Mouse (Mus musculus): ENCODE data around the gene Cep41. TPM values are rescaled to one million over a fixed set of nuclear protein-coding genes. Genes with fewer than 3 reads are reported as not detected.
A peak's percentile ranks its signal among the peaks of the same experiment; 100 is the strongest.

Cep41 gene
- polyA plus RNA-seq, 1 experiment: 16.1 TPM

DNA sequence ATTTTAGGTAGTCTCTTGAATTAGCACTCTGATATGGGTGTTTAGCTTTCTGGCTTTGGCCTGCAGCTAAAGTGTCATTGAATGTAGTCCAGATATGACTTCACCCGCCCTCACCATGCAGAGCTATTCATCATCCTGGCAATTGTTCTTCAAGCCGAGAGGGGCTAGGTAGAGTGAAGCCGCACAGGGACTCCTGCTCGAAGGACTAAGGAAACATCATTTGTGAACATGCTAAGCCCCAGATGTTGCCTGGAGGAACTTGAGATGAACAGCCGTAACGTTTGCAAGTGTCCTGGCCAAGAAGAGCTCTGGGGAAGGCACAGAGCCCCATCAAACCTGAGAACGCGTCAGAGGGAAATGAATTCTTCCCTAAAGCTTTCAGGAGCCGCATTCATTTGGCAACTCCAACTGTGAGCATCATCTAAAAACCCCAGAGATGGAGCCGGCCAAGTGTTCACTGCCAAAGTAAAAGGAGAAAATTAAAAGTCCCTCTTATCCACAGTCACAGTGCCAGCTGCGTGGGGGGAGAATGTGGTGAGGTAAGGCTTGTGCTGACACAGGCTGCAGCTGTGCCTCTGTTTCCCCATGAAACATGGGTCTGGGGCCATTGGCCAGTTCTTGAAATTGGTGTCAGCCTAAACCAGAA lies 43.8 kb downstream of the Cep41 start:
- peak; percentile 65 for DNase-seq (ENCODE audit: low read depth)
- TF ChIP-seq CTCF (IDR thresholded peaks at IDR 0.05; ENCODE audit: borderline replicate concordance, extremely low read depth, insufficient read depth, insufficient read length) (no peak), POLR2A (IDR thresholded peaks at IDR 0.05; ENCODE audit: borderline replicate concordance, extremely low read depth, insufficient read depth, insufficient read length, poor library complexity, severe bottlenecking) (no peak)

GRCm38 (mm10) chr6:30645379-30645778 lies 48.2 kb downstream of the Cep41 start:
- no peak for TF ChIP-seq POLR2A (IDR thresholded peaks at IDR 0.05; ENCODE audit: borderline replicate concordance, extremely low read depth, insufficient read depth, insufficient read length, poor library complexity, severe bottlenecking)
- TF ChIP-seq CTCF (IDR thresholded peaks at IDR 0.05; ENCODE audit: borderline replicate concordance, extremely low read depth, insufficient read depth, insufficient read length): no peak
- DNase-seq (ENCODE audit: low read depth): no peak

GRCm38 (mm10) chr6:30644462-30644861 lies 49.1 kb downstream of the Cep41 start:
- DNase-seq (ENCODE audit: low read depth): no peak

GRCm38 (mm10) chr6:30643694-30644460 lies 49.7 kb downstream of the Cep41 start:
- no peak for TF ChIP-seq CTCF (IDR thresholded peaks at IDR 0.05; ENCODE audit: borderline replicate concordance, extremely low read depth, insufficient read depth, insufficient read length)
- TF ChIP-seq POLR2A (IDR thresholded peaks at IDR 0.05; ENCODE audit: borderline replicate concordance, extremely low read depth, insufficient read depth, insufficient read length, poor library complexity, severe bottlenecking): no peak
- no peak for DNase-seq (ENCODE audit: low read depth)

More at GRCm38 (mm10) chr6:30644462-30644861, 49.1 kb downstream of the Cep41 start:
- no peak for TF ChIP-seq POLR2A (IDR thresholded peaks at IDR 0.05; ENCODE audit: borderline replicate concordance, extremely low read depth, insufficient read depth, insufficient read length, poor library complexity, severe bottlenecking)
- TF ChIP-seq CTCF (IDR thresholded peaks at IDR 0.05; ENCODE audit: borderline replicate concordance, extremely low read depth, insufficient read depth, insufficient read length): no peak

DNA sequence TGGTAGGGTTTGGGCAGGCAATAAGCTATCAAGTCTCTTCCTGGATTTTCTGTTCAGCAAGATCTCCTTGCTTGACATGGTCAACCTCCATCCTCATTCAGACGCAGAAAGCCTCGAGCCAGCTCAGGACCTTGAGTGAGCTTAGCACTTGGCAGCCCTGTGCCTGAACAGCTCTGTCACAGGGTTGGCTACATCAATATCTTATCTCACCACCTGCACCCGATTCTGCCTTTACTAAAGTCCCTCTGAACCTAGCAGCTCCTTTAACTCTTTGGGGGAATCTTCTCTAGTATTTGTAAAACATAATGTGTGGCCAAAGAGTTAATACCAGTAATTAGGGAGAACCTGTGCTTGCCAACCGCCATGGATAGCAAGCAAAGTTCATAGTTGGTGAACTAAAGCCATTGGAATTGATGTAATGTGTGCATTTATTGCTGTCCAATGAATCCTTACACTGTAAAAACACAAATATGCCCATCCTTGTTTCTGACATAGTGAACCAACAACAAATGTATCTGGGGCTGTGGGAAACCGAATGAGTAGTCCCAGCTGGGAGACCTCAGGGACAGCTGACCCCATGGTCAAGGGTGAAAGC lies 54.8 kb downstream of the Cep41 start, which contains the start of gene Cpa1:
Cpa1 (plus strand) TSS at position 545 of the 595 bp plus-strand sequence.
- TF ChIP-seq POLR2A (IDR thresholded peaks at IDR 0.05; ENCODE audit: borderline replicate concordance, extremely low read depth, insufficient read depth, insufficient read length, poor library complexity, severe bottlenecking): no peak
- no peak for DNase-seq (ENCODE audit: low read depth)

DNA sequence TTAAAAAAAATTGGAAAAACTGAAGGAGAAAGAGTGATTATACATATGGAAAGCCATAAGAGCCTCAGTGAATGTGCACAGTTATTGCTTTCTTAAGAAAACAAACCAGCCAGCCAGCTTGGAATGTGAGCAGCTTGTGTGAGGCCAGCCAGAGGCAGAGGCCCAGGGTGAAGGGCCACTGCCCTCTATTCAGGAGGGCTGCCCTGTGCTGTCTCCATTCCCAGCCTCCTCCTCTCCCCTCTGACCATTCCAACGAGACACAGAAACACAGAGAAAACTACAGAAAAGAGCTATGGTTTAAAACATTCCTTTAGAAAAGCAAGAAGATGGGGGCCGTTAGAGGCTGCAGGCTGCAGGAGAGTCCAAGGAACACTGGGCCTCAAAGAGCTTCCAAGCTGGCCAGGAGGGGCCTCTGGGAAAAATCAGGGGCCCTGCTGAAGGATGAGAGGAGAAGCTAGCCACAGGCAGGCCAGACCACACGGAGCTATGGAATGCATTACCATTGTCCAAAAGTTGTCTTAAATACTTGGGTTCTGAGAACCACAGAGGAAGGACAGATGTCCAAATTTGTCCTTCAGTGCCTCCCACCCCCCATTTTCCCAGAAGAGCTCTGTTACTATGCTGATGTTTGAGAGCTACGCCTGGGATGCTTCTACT lies 57.2 kb downstream of the Cep41 start:
- no peak for DNase-seq (ENCODE audit: low read depth)
- TF ChIP-seq POLR2A (IDR thresholded peaks at IDR 0.05; ENCODE audit: borderline replicate concordance, extremely low read depth, insufficient read depth, insufficient read length, poor library complexity, severe bottlenecking): no peak
- TF ChIP-seq CTCF (IDR thresholded peaks at IDR 0.05; ENCODE audit: borderline replicate concordance, extremely low read depth, insufficient read depth, insufficient read length): no peak

DNA sequence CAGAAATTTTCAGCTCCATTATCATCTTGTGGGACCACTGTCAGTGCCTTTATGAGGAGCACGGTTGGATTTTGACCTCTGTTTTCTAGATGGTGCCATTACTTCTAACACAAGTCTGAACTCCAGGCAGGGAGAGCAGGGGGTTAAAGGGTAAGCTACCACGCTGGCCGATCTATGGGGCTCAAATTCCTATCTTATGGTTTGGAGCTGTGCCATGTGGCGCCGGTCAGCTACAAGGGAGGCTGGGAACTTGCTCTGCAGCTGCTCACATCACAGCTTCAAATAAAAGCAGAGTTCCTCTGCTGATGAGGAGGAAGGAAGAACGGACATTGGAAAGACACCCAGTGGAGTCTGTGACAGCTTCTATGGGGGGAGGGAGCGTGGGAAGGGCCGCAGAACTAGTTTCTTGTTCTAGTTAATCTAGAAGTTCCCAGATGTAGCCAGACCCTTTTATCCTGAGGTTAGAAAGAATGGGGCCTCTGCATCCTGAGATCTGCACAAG lies 58.1 kb downstream of the Cep41 start:
- no peak for DNase-seq (ENCODE audit: low read depth)
- TF ChIP-seq CTCF (IDR thresholded peaks at IDR 0.05; ENCODE audit: borderline replicate concordance, extremely low read depth, insufficient read depth, insufficient read length) (no peak), POLR2A (IDR thresholded peaks at IDR 0.05; ENCODE audit: borderline replicate concordance, extremely low read depth, insufficient read depth, insufficient read length, poor library complexity, severe bottlenecking) (no peak)

DNA sequence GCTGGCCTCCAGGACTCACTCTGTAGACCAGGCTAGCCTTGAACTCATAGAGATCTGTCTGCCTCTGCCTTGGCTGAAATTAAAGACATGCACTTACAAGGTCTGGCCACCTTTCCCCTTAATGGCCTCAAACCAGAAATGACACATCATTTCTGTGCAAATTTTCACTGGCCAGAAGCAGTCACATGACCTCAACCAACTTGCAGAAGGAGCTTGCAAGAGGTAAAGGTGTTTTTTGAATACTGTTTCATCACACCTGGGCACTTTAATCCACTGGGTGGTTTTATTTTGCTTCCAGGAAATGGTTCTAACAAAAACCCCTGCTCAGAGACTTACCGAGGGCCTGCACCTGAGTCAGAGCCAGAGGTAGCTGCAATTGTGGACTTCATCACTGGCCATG lies 63.6 kb downstream of the Cep41 start:
- TF ChIP-seq POLR2A (IDR thresholded peaks at IDR 0.05; ENCODE audit: borderline replicate concordance, extremely low read depth, insufficient read depth, insufficient read length, poor library complexity, severe bottlenecking): no peak
- no peak for TF ChIP-seq CTCF (IDR thresholded peaks at IDR 0.05; ENCODE audit: borderline replicate concordance, extremely low read depth, insufficient read depth, insufficient read length)
- DNase-seq (ENCODE audit: low read depth): no peak

DNA sequence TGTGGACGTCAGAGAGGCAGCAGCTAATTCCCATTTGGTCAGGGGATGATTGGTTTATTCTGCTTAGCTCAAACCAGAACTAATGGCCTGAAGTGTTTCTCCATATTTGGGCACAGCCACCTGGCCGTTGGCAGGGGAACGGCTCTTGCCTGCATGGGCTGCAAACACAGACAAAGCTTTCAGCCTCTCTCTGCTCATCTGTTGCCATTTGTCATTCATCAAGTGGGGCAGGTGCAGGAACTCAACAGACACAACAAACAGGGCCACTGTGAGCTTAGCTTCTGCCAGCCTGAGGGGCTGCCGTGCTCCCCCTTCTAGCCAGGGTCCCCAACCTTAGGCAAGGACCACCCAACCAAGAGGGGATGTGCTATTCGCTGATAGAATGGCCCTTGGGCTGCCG lies 65.4 kb downstream of the Cep41 start:
- peak; percentile 88 for DNase-seq (ENCODE audit: low read depth)
- TF ChIP-seq CTCF (IDR thresholded peaks at IDR 0.05; ENCODE audit: borderline replicate concordance, extremely low read depth, insufficient read depth, insufficient read length): no peak
- no peak for TF ChIP-seq POLR2A (IDR thresholded peaks at IDR 0.05; ENCODE audit: borderline replicate concordance, extremely low read depth, insufficient read depth, insufficient read length, poor library complexity, severe bottlenecking)

- DNase-seq (ENCODE audit: low read depth): no peak
- TF ChIP-seq CTCF (IDR thresholded peaks at IDR 0.05; ENCODE audit: borderline replicate concordance, extremely low read depth, insufficient read depth, insufficient read length): no peak
- no peak for TF ChIP-seq POLR2A (IDR thresholded peaks at IDR 0.05; ENCODE audit: borderline replicate concordance, extremely low read depth, insufficient read depth, insufficient read length, poor library complexity, severe bottlenecking)
These were observed 68.8 kb downstream of the Cep41 start for GRCm38 (mm10) chr6:30624763-30625162.

GRCm38 (mm10) chr6:30621986-30622389 lies 71.6 kb downstream of the Cep41 start:
- no peak for TF ChIP-seq CTCF (IDR thresholded peaks at IDR 0.05; ENCODE audit: borderline replicate concordance, extremely low read depth, insufficient read depth, insufficient read length)
- no peak for TF ChIP-seq POLR2A (IDR thresholded peaks at IDR 0.05; ENCODE audit: borderline replicate concordance, extremely low read depth, insufficient read depth, insufficient read length, poor library complexity, severe bottlenecking)

More at GRCm38 (mm10) chr6:30621986-30622389, 71.6 kb downstream of the Cep41 start:
- no peak for DNase-seq (ENCODE audit: low read depth)
